ENCODE assay signal across 1 mouse cellular context in genomic region chr2:106733396-106733795, GRCm38 (mm10).
TF ChIP-seq lines count a peak whose summit lies in the region.

No protein-coding gene starts in this region.

TF ChIP-seq in MEL, 35 proteins besides CTCF, POLR2A, EP300 and RAD21 (continued from another document):
- TF ChIP-seq ZMIZ1 (IDR thresholded peaks at IDR 0.05; ENCODE audit: low read depth, low read length): no peak
